Mouse (Mus musculus): ENCODE measurements at regions not wholly inside any gene's neighbourhood (a gene's known extent, or its start where the extent isn't known, plus 50 kb on each side); places are given as distances from the start of the nearest gene placed in this dataset.

- no peak for DNase-seq (ENCODE audit: extremely low read depth)
- Histone ChIP-seq H3K4me1 (ENCODE audit: control insufficient read depth in 1 of 2, insufficient read depth in 2 of 2) (no peaks in the 10 kb centered on the region), H3K27me3 (replicated peaks) (no peaks in the 10 kb centered on the region), H3K9ac (ENCODE audit: insufficient read depth, low read depth) (no peak overlapping the region), H3K9me3 (replicated peaks; ENCODE audit: low read length) (no peaks in the 10 kb centered on the region), H3K36me3 (replicated peaks in 1 of 2; ENCODE audit: control insufficient read depth in 1 of 2, insufficient read depth in 1 of 2, low read length in 1 of 2) (no peaks in the 10 kb centered on the region), H3K79me2 (replicated peaks; ENCODE audit: control insufficient read depth, extremely low read depth, insufficient read depth, poor library complexity, severe bottlenecking) (no peaks in the 10 kb centered on the region), H3K27ac (ENCODE audit: insufficient read depth, low read depth) (no peak overlapping the region), H3K4me3 (replicated peaks in 1 of 3; ENCODE audit: low read depth in 2 of 3, low read length in 2 of 3, poor library complexity in 1 of 3) (no peak overlapping the region), H3K4me2 (ENCODE audit: insufficient read depth, low read depth, poor library complexity, severe bottlenecking) (no peak overlapping the region)
- dilution Hi-C loops (cut with MboI; ENCODE audit: extremely low pct_ligation_motif_present, extremely low pct_unique_long_range_greater_than_20kb, low sequenced_read_pairs) (no loop called here), in situ Hi-C loops (cut with MboI; ENCODE audit: low pct_ligation_motif_present, low pct_unique_long_range_greater_than_20kb, low sequenced_read_pairs) (no loop called here)
- TF ChIP-seq SIN3A (IDR thresholded peaks at IDR 0.05; ENCODE audit: low read length) = no peak
- no peak for TF ChIP-seq ZKSCAN1 (IDR thresholded peaks at IDR 0.05; ENCODE audit: borderline replicate concordance, low read depth, low read length)
- no peak for TF ChIP-seq MYC (IDR thresholded peaks at IDR 0.05; ENCODE audit: low read depth, low read length)
- TF ChIP-seq JUN (IDR thresholded peaks at IDR 0.05; ENCODE audit: insufficient read depth, low read depth, low read length) = no peak
- no peak for TF ChIP-seq KAT2A (IDR thresholded peaks at IDR 0.05; ENCODE audit: insufficient replicate concordance, low read length)
- no peak for TF ChIP-seq USF1 (IDR thresholded peaks at IDR 0.05; ENCODE audit: low read depth, low read length)
- TF ChIP-seq ZNF384 (IDR thresholded peaks at IDR 0.05; ENCODE audit: low read depth, low read length) = no peak
- TF ChIP-seq POLR2AphosphoS2 (IDR thresholded peaks at IDR 0.05; ENCODE audit: low read depth, low read length) = no peak
- TF ChIP-seq GABPA (IDR thresholded peaks at IDR 0.05; ENCODE audit: insufficient replicate concordance, low read depth, low read length) = no peak
- no peak for TF ChIP-seq CTCF (conservative IDR thresholded peaks at IDR 0.05 in 1 of 2, IDR thresholded peaks at IDR 0.05 in 1 of 2; ENCODE audit: low read depth in 2 of 2, low read length in 2 of 2)
- TF ChIP-seq MXI1 (IDR thresholded peaks at IDR 0.05; ENCODE audit: low read depth, low read length) = no peak
- TF ChIP-seq ZC3H11A (IDR thresholded peaks at IDR 0.05; ENCODE audit: low read depth, low read length) = no peak
- TF ChIP-seq CHD2 (IDR thresholded peaks at IDR 0.05; ENCODE audit: low read length) = no peak
- no peak for TF ChIP-seq MEF2A (IDR thresholded peaks at IDR 0.05; ENCODE audit: borderline replicate concordance, low read depth, low read length)
- TF ChIP-seq NRF1 (IDR thresholded peaks at IDR 0.05; ENCODE audit: low read depth, low read length) = no peak
- TF ChIP-seq UBTF (IDR thresholded peaks at IDR 0.05; ENCODE audit: low read depth, low read length) = no peak
These were observed 221.6 kb downstream of the Prr30 start for GRCm38 (mm10) chr14:100978515-100978914.

- no peak overlapping the region for H3K27ac ChIP-seq (ENCODE audit: insufficient read depth, low read depth)
- in situ Hi-C loops (cut with MboI; ENCODE audit: low pct_ligation_motif_present, low pct_unique_long_range_greater_than_20kb, low sequenced_read_pairs) (no loop called here), dilution Hi-C loops (cut with MboI; ENCODE audit: extremely low pct_ligation_motif_present, extremely low pct_unique_long_range_greater_than_20kb, low sequenced_read_pairs) (no loop called here)
- TF ChIP-seq MEF2A (IDR thresholded peaks at IDR 0.05; ENCODE audit: borderline replicate concordance, low read depth, low read length) = no peak
- TF ChIP-seq ZNF384 (IDR thresholded peaks at IDR 0.05; ENCODE audit: low read depth, low read length) = no peak
- TF ChIP-seq NRF1 (IDR thresholded peaks at IDR 0.05; ENCODE audit: low read depth, low read length) = no peak
- no peak for DNase-seq (ENCODE audit: extremely low read depth)
- H3K9ac ChIP-seq (ENCODE audit: insufficient read depth, low read depth) = no peak overlapping the region
- H3K36me3 ChIP-seq (replicated peaks in 1 of 2; ENCODE audit: control insufficient read depth in 1 of 2, insufficient read depth in 1 of 2, low read length in 1 of 2) = no peaks in the 10 kb centered on the region
- peaks cover 0 to 3% of the 10 kb centered on the region in 2 experiments; a peak in 2 of 4 replicates for H3K4me1 ChIP-seq (ENCODE audit: control insufficient read depth in 1 of 2, insufficient read depth in 2 of 2)
- H3K4me3 ChIP-seq (replicated peaks in 1 of 3; ENCODE audit: low read depth in 2 of 3, low read length in 2 of 3, poor library complexity in 1 of 3) = no peak overlapping the region
- H3K27me3 ChIP-seq (replicated peaks) = no peaks in the 10 kb centered on the region
- H3K9me3 ChIP-seq (replicated peaks; ENCODE audit: low read length) = no peaks in the 10 kb centered on the region
- no peak overlapping the region for H3K4me2 ChIP-seq (ENCODE audit: insufficient read depth, low read depth, poor library complexity, severe bottlenecking)
- no peaks in the 10 kb centered on the region for H3K79me2 ChIP-seq (replicated peaks; ENCODE audit: control insufficient read depth, extremely low read depth, insufficient read depth, poor library complexity, severe bottlenecking)
These were observed 229.2 kb downstream of the Prr30 start for GRCm38 (mm10) chr14:100970970-100971369.
